Mouse (Mus musculus): Measurements from ENCODE around the gene Slc25a21. TPM values are rescaled to one million over a fixed set of nuclear protein-coding genes. Genes with fewer than 3 reads are reported as not detected.

Gene Slc25a21
- polyA plus RNA-seq, 1 experiment from 2014 or later, result 0.66 TPM

DNA sequence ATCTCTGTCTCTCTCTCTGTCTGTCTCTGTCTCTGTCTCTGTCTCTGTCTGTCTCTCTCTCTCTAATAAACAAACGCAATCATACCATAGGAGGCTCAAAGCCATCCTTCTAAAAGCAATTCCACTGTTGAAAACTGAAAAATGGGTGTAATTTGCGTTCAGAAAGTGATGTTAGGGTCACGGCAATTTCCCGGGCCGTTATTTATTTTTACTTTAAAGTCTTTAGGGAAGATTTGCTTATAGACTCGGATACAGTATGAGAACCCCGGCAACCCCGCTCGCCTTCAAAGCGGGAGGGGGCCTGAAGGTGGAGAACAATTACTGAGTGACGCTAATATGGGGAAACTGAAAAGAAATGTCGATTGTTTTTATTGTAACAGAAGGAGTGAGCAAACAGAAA lies 506.3 kb downstream of the Slc25a21 start:
- Histone ChIP-seq H3K36me3 (replicated peaks) (no peaks in the 10 kb centered on the region), H3K9ac (no peak overlapping the region), H3K27me3 (peaks cover 97% of the 10 kb centered on the region), H3K27ac (no peak overlapping the region), H3K9me3 (no peaks in the 10 kb centered on the region), H3K4me1 (peaks cover 18% of the 10 kb centered on the region), H3K4me2 (no peak overlapping the region), H3K4me3 (replicated peaks) (0 out of 2 replicates have a peak overlapping the region, but pooled peaks have one; percentile 14)
- under 1% methylated on average over 12 of the region's 12 CpGs for WGBS
- ATAC-seq (ENCODE audit: low FRiP score), result no peak

GRCm38 (mm10) chr12:56690366-56690765 lies 506.9 kb downstream of the Slc25a21 start:
- no peaks in the 10 kb centered on the region for H3K9me3 ChIP-seq
- no peak overlapping the region for H3K4me2 ChIP-seq
- peaks cover 96% of the 10 kb centered on the region for H3K27me3 ChIP-seq
- H3K27ac ChIP-seq, result no peak overlapping the region
- no peak overlapping the region for H3K9ac ChIP-seq
- no peaks in the 10 kb centered on the region for H3K36me3 ChIP-seq (replicated peaks)
- peaks cover 11% of the 10 kb centered on the region for H3K4me1 ChIP-seq
- ATAC-seq (ENCODE audit: low FRiP score), result no peak
- H3K4me3 ChIP-seq (replicated peaks), result no peak overlapping the region
- under 1% methylated on average over 16 of the region's 16 CpGs for WGBS

DNA sequence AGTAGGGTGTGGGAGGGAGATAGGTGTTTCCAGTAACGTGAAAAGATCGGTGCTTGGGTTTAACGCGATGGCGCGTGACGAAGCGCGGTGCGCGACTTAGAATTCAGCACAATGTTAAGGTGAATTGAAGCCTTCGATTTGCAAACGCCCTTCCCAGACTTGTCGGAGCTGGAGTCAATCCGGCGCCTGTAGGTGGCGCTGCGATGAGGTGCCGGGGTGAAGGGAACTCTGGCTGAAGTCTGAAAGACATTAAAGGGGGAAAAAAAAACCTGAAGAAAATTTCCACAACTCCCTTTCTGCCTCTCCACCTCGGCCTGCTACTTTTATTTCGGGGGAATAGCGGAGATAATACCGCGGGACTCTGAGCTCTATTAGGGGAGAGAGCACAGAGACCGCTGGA lies 507.5 kb downstream of the Slc25a21 start:
- ATAC-seq (ENCODE audit: low FRiP score), result peak; percentile 39; the same call in 1 of the 2 replicates
- Histone ChIP-seq H3K9me3 (no peaks in the 10 kb centered on the region), H3K4me1 (peaks cover 9% of the 10 kb centered on the region), H3K4me2 (no peak overlapping the region), H3K27ac (no peak overlapping the region), H3K36me3 (replicated peaks) (no peaks in the 10 kb centered on the region), H3K27me3 (peaks cover 92% of the 10 kb centered on the region), H3K4me3 (replicated peaks) (no peak overlapping the region), H3K9ac (no peak overlapping the region)
- whole genome bisulfite sequencing, result under 1% methylated on average over 25 of the region's 25 CpGs

GRCm38 (mm10) chr12:56689331-56689730 lies 507.9 kb downstream of the Slc25a21 start:
- Histone ChIP-seq H3K27ac (no peak overlapping the region), H3K27me3 (peaks cover 91% of the 10 kb centered on the region), H3K9me3 (no peaks in the 10 kb centered on the region), H3K36me3 (replicated peaks) (no peaks in the 10 kb centered on the region), H3K4me3 (replicated peaks) (no peak overlapping the region), H3K4me2 (no peak overlapping the region), H3K9ac (no peak overlapping the region), H3K4me1 (peaks cover 9% of the 10 kb centered on the region)
- 2% methylated on average over 10 of the region's 10 CpGs for WGBS
- ATAC-seq (ENCODE audit: low FRiP score), result no peak

GRCm38 (mm10) chr12:56688920-56689319 lies 508.4 kb downstream of the Slc25a21 start:
- Histone ChIP-seq H3K4me1 (peaks cover 9% of the 10 kb centered on the region), H3K4me2 (no peak overlapping the region), H3K27me3 (peaks cover 91% of the 10 kb centered on the region), H3K4me3 (replicated peaks) (no peak overlapping the region), H3K36me3 (replicated peaks) (no peaks in the 10 kb centered on the region), H3K9ac (no peak overlapping the region), H3K9me3 (no peaks in the 10 kb centered on the region), H3K27ac (no peak overlapping the region)
- WGBS, result under 1% methylated on average over 8 of the region's 8 CpGs
- no peak for ATAC-seq (ENCODE audit: low FRiP score)

GRCm38 (mm10) chr12:56688482-56688840 lies 508.8 kb downstream of the Slc25a21 start:
- H3K27ac ChIP-seq, result no peak overlapping the region
- ATAC-seq (ENCODE audit: low FRiP score), result no peak
- H3K27me3 ChIP-seq, result peaks cover 91% of the 10 kb centered on the region
- H3K4me3 ChIP-seq (replicated peaks), result no peak overlapping the region
- WGBS, result 1% methylated on average over 10 of the region's 10 CpGs
- H3K4me2 ChIP-seq, result no peak overlapping the region
- H3K9ac ChIP-seq, result no peak overlapping the region
- H3K9me3 ChIP-seq, result no peaks in the 10 kb centered on the region
- peaks cover 9% of the 10 kb centered on the region for H3K4me1 ChIP-seq
- H3K36me3 ChIP-seq (replicated peaks), result no peaks in the 10 kb centered on the region

DNA sequence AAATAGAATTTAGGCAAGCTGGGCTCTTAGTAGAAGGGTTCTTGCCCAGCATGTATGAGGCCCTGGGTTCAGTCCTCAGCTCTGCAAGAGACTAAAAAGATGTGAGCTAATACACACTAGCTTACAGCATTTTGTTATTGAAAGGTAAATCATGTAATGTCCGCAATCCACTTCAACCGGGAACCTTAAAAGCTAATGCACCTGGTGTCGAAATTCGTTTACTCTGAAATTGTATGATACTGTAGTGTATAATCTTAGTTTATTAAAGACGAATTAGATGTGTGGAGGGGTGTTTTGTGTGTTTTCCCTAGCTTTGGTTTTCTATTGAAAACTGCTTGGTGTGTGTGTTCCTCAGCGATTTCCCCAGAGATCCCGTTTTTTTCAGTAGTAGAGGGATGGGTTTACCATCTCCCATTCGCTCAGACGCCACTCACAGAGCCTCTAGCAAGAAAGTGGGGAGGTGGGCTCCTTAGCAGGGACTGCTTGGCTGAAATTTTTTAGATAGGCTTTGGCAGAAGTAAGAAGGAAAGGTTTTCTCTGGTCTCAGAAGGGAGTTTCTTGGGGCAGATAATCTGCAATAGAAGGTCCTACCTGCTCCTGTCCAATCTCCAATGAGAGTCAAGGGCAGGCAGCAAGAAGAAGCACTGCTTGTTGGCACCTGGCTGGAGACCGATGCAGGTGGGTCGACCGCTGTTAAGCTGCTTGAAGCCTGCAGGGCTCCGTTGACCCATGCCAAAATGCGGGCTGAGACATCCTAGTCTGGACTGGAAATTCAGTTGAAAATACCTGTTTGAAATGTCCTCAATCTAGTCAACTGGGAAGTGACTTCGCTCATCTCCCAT lies 509.4 kb downstream of the Slc25a21 start:
- peaks cover 91% of the 10 kb centered on the region for H3K27me3 ChIP-seq
- H3K27ac ChIP-seq, result no peak overlapping the region

DNA sequence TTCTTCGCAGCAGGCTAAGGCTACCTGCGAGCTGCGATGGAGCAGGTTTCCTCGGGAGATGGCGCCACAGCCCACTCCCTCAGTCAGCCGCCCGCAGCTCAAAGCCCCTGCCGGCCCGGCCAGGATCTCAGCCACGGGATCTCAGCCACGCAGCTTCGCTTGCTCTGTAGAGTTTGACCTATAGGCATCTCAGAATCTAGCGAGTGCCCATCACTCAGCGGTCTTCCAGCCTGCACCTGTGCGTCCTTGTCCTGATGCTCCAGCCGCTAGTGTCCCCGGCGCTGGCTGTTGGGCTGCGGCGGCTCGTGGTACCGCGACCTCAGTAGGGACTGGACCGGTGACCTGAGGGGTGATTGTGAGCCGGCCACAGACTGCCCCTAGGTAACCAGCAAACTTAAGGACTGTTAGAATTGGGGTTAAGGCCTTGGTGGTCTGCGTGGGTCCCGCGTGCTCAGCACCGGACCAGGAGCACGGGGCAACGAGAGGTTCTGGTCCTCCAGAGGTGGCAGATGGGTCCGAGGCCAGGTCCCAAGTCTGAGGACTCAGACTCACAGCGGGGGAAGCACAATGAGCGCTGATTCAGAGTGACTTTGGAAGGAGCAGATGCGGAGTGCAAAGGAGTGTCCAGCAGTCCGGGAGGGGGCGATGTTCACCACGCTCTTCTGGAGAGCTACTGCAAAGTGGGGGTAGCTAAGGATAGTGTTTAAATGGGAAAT lies 516.0 kb downstream of the Slc25a21 start:
- no peak overlapping the region for H3K27ac ChIP-seq
- no peaks in the 10 kb centered on the region for H3K36me3 ChIP-seq (replicated peaks)
- H3K9ac ChIP-seq, result 0 out of 2 replicates have a peak overlapping the region, but pooled peaks have one; percentile 42
- peak overlapping the region; percentile 36 for H3K4me3 ChIP-seq (replicated peaks)
- peaks cover 82% of the 10 kb centered on the region for H3K27me3 ChIP-seq
- peak; percentile 68 for ATAC-seq (ENCODE audit: low FRiP score)
- under 1% methylated on average over 38 of the region's 38 CpGs for WGBS
- H3K4me1 ChIP-seq, result peaks cover 8% of the 10 kb centered on the region
- H3K4me2 ChIP-seq, result peak overlapping the region; percentile 65
- no peaks in the 10 kb centered on the region for H3K9me3 ChIP-seq

More for the DNA sequence above, 509.4 kb downstream of the Slc25a21 start:
- ATAC-seq (ENCODE audit: low FRiP score), result no peak
- peaks cover 9% of the 10 kb centered on the region for H3K4me1 ChIP-seq
- no peak overlapping the region for H3K4me3 ChIP-seq (replicated peaks)
- WGBS, result 4% methylated on average over 15 of the region's 15 CpGs
- no peak overlapping the region for H3K9ac ChIP-seq
- H3K9me3 ChIP-seq, result no peaks in the 10 kb centered on the region
- H3K4me2 ChIP-seq, result no peak overlapping the region
- no peaks in the 10 kb centered on the region for H3K36me3 ChIP-seq (replicated peaks)

- ATAC-seq (ENCODE audit: low FRiP score), result no peak
- 73% methylated on average over 7 of the region's 7 CpGs for WGBS
- no peak overlapping the region for H3K27ac ChIP-seq
- H3K4me1 ChIP-seq, result peaks cover 8% of the 10 kb centered on the region
- no peak overlapping the region for H3K9ac ChIP-seq
- peaks cover 58% of the 10 kb centered on the region for H3K27me3 ChIP-seq
- no peaks in the 10 kb centered on the region for H3K9me3 ChIP-seq
- no peak overlapping the region for H3K4me2 ChIP-seq
- no peak overlapping the region for H3K4me3 ChIP-seq (replicated peaks)
- H3K36me3 ChIP-seq (replicated peaks), result no peaks in the 10 kb centered on the region
Observed at GRCm38 (mm10) chr12:56677620-56678019, 519.7 kb downstream of the Slc25a21 start.

GRCm38 (mm10) chr12:56674726-56675125 lies 522.5 kb downstream of the Slc25a21 start:
- no peak for ATAC-seq (ENCODE audit: low FRiP score)
- Histone ChIP-seq H3K4me1 (no peaks in the 10 kb centered on the region), H3K9me3 (no peaks in the 10 kb centered on the region), H3K9ac (no peak overlapping the region), H3K4me2 (no peak overlapping the region), H3K4me3 (replicated peaks) (no peak overlapping the region), H3K27me3 (peaks cover 32% of the 10 kb centered on the region), H3K36me3 (replicated peaks) (no peaks in the 10 kb centered on the region), H3K27ac (no peak overlapping the region)
- WGBS, result 38% methylated on average over 3 of the region's 3 CpGs

GRCm38 (mm10) chr12:56670795-56671194 lies 526.5 kb downstream of the Slc25a21 start:
- H3K4me2 ChIP-seq, result no peak overlapping the region
- ATAC-seq (ENCODE audit: low FRiP score), result no peak

DNA sequence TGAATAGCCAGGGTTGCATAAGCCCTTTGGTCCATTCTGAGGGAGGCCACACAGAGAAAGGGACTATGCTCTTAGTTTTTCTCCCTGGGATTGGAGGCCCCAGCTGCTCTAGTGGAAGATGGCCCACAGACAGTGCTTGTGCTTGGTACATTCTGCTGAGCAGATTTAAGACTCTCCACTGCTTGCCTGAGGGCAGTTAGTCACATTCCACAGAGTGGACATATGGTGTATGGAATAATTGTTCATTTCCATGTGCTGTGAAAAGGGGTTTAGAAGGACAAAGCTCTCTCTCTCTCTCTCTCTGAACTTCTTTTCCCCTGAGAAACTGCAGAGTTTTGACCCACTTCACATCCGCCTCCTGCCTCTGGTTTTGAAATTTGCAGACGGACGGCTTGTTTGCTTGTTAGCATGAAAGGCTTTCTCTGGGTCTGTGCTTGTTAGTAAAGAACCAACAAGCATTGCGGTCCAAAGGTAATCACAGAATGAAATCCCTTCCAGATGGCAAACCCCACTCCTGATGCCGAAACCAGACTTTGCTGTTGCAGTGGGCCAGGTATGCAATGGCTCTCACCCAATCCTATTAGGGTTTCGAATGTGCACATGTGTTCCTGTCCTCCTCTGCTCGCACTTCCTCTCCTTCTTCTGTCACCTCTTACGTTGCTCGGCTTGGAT lies 527.7 kb downstream of the Slc25a21 start:
- WGBS, result 82% methylated on average over 9 of the region's 9 CpGs

More at GRCm38 (mm10) chr12:56670795-56671194, 526.5 kb downstream of the Slc25a21 start:
- Histone ChIP-seq H3K4me3 (replicated peaks) (no peak overlapping the region), H3K4me1 (no peaks in the 10 kb centered on the region), H3K9ac (no peak overlapping the region), H3K27me3 (peaks cover 11% of the 10 kb centered on the region), H3K36me3 (replicated peaks) (no peaks in the 10 kb centered on the region), H3K27ac (no peak overlapping the region), H3K9me3 (no peaks in the 10 kb centered on the region)
- WGBS, result 92% methylated on average over 9 of the region's 9 CpGs

More for the DNA sequence above, 527.7 kb downstream of the Slc25a21 start:
- no peak for ATAC-seq (ENCODE audit: low FRiP score)
- H3K4me2 ChIP-seq, result no peak overlapping the region
- H3K27ac ChIP-seq, result no peak overlapping the region
- H3K9ac ChIP-seq, result no peak overlapping the region
- no peaks in the 10 kb centered on the region for H3K4me1 ChIP-seq
- H3K36me3 ChIP-seq (replicated peaks), result no peaks in the 10 kb centered on the region
- no peak overlapping the region for H3K4me3 ChIP-seq (replicated peaks)
- no peaks in the 10 kb centered on the region for H3K9me3 ChIP-seq
- peaks cover 6% of the 10 kb centered on the region for H3K27me3 ChIP-seq
